Mouse (Mus musculus): ENCODE data around the gene Dbp.

The Dbp gene

GRCm38 (mm10) chr7:45693921-45694591, 10.8 kb upstream of the Dbp start, which contains the start of gene Sec1:
Gene Sec1, minus strand, starts transcription at chr7:45694402.
- in situ Hi-C loops (cut with MboI, MseI), result no loop called here

GRCm38 (mm10) chr7:45695098-45695497, 9.8 kb upstream of the Dbp start:
- in situ Hi-C loops (cut with MboI, MseI), result no loop called here

GRCm38 (mm10) chr7:45697894-45698293, 7.0 kb upstream of the Dbp start:
- in situ Hi-C loops (cut with MboI, MseI), result no loop called here

GRCm38 (mm10) chr7:45699523-45700141, 5.3 kb upstream of the Dbp start, which contains the start of gene Car11:
Gene Car11, plus strand, starts transcription at chr7:45699843.
- in situ Hi-C loops (cut with MboI, MseI), result no loop called here

GRCm38 (mm10) chr7:45700301-45701015, 4.4 kb upstream of the Dbp start:
- in situ Hi-C loops (cut with MboI, MseI), result no loop called here

- in situ Hi-C loops (cut with MboI, MseI), result no loop called here
These were observed 3.8 kb upstream of the Dbp start for GRCm38 (mm10) chr7:45701072-45701471.

- in situ Hi-C loops (cut with MboI, MseI), result no loop called here
These were observed 3.3 kb upstream of the Dbp start for GRCm38 (mm10) chr7:45701607-45702006.

- in situ Hi-C loops (cut with MboI, MseI), result no loop called here
These were observed 2.6 kb upstream of the Dbp start for GRCm38 (mm10) chr7:45702316-45702715.

GRCm38 (mm10) chr7:45702809-45703520, 1.9 kb upstream of the Dbp start:
- in situ Hi-C loops (cut with MboI, MseI), result no loop called here

- in situ Hi-C loops (cut with MboI, MseI), result no loop called here
These were observed 1.3 kb upstream of the Dbp start for GRCm38 (mm10) chr7:45703521-45704033.

- in situ Hi-C loops (cut with MboI, MseI), result no loop called here
These were observed 785 bp upstream of the Dbp start for GRCm38 (mm10) chr7:45704046-45704559.

GRCm38 (mm10) chr7:45705443-45705864, 566 bp downstream of the Dbp start:
- in situ Hi-C loops (cut with MboI, MseI), result no loop called here

GRCm38 (mm10) chr7:45705873-45706281, 989 bp downstream of the Dbp start:
- in situ Hi-C loops (cut with MboI, MseI), result no loop called here

GRCm38 (mm10) chr7:45706721-45707241, 1.9 kb downstream of the Dbp start:
- in situ Hi-C loops (cut with MboI, MseI), result no loop called here

GRCm38 (mm10) chr7:45707375-45707967, 2.6 kb downstream of the Dbp start:
- in situ Hi-C loops (cut with MboI, MseI), result no loop called here

- in situ Hi-C loops (cut with MboI, MseI), result no loop called here
These were observed 3.4 kb downstream of the Dbp start for GRCm38 (mm10) chr7:45708221-45708761.

GRCm38 (mm10) chr7:45709036-45709435, 4.1 kb downstream of the Dbp start:
- in situ Hi-C loops (cut with MboI, MseI), result no loop called here

- in situ Hi-C loops (cut with MboI, MseI), result no loop called here
These were observed 4.9 kb downstream of the Dbp start for GRCm38 (mm10) chr7:45709677-45710355.

GRCm38 (mm10) chr7:45710477-45711191, 5.7 kb downstream of the Dbp start:
- in situ Hi-C loops (cut with MboI, MseI), result no loop called here
